ENCODE assay signal across 24 mouse cellular contexts in the genomic region with DNA sequence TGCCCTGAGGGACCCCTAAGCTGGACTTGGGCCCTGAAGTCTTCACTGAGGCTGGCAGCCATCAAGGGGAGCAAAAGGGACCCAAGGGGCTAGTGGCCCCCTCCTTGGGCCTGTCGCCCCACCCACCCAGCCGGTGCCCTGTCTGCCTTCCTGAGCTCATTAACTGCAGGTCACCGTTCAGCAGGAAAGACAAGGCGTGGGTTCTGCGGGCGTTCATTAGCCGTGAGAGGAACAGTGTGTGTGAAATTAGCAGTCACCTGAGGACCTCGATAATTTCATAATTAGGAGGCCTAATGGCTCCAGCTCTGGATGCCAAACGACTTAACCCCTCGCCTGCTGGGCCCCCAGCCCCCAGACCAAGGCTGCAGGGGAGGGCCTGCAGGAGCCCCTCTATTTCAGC. TPM values are rescaled to one million over a fixed set of nuclear protein-coding genes. Genes with fewer than 3 reads are reported as not detected.
DNase-seq lines count a peak whose midpoint lies in the region; ATAC-seq and TF ChIP-seq lines count a peak whose summit lies in the region.
"Had no signal": no experiment of that assay in that cellular context is flagged by ENCODE, and none has a peak within 500 bp of the region (broad histone marks: within the 10 kb centered on the region; RNA-seq: fewer than 3 reads in every experiment).

No protein-coding gene starts in this region.

- H3K36me3 ChIP-seq in hindbrain, embryonic 12.5 days, result no peaks in the 10 kb centered on the region
- H3K36me3 ChIP-seq in hindbrain, postnatal 0 days (ENCODE audit: insufficient read depth, low read length), result no peaks in the 10 kb centered on the region
- H3K36me3 ChIP-seq in embryonic facial prominence, embryonic 15.5 days, result no peaks in the 10 kb centered on the region
- H3K36me3 ChIP-seq in forebrain, postnatal 0 days (ENCODE audit: insufficient read depth), result 0 out of 2 replicates have a peak, but pooled peaks cover 3% of the 10 kb centered on the region
- no peaks in the 10 kb centered on the region for H3K36me3 ChIP-seq in midbrain, embryonic 15.5 days (replicated peaks)
- H3K36me3 ChIP-seq: embryonic facial prominence, embryonic 13.5 days; heart, embryonic 13.5 days had no signal

- H3K4me3 ChIP-seq in hindbrain, embryonic 12.5 days, result no peak overlapping the region
- no peak overlapping the region for H3K4me3 ChIP-seq in hindbrain, postnatal 0 days (ENCODE audit: low read length)
- no peak overlapping the region for H3K4me3 ChIP-seq in embryonic facial prominence, embryonic 15.5 days (replicated peaks)
- H3K4me3 ChIP-seq in forebrain, postnatal 0 days (ENCODE audit: low read depth, low read length), result no peak overlapping the region
- H3K4me3 ChIP-seq in midbrain, embryonic 15.5 days, result no peak overlapping the region
- H3K4me3 ChIP-seq: embryonic facial prominence, embryonic 13.5 days; gastrocnemius, adult 2 months; heart, embryonic 13.5 days had no signal

- no peak overlapping the region for H3K4me2 ChIP-seq in hindbrain, embryonic 12.5 days (replicated peaks)
- H3K4me2 ChIP-seq in hindbrain, postnatal 0 days (ENCODE audit: low read depth, low read length), result no peak overlapping the region
- H3K4me2 ChIP-seq in embryonic facial prominence, embryonic 15.5 days (replicated peaks), result no peak overlapping the region
- no peak overlapping the region for H3K4me2 ChIP-seq in forebrain, postnatal 0 days (ENCODE audit: low read depth)
- H3K4me2 ChIP-seq in midbrain, embryonic 15.5 days, result no peak overlapping the region
- H3K4me2 ChIP-seq: embryonic facial prominence, embryonic 13.5 days; heart, embryonic 13.5 days; liver, embryonic 11.5 days; lung, embryonic 14.5 days had no signal

- 23% methylated on average over 10 of the region's 10 CpGs for WGBS in hindbrain, embryonic 12.5 days
- WGBS in hindbrain, postnatal 0 days, result 29% methylated on average over 10 of the region's 10 CpGs
- 24% methylated on average over 10 of the region's 10 CpGs for WGBS in embryonic facial prominence, embryonic 15.5 days
- WGBS in forebrain, postnatal 0 days, result 11% methylated on average over 10 of the region's 10 CpGs
- 20% methylated on average over 10 of the region's 10 CpGs for WGBS in midbrain, embryonic 15.5 days

- no peak for ATAC-seq in hindbrain, embryonic 12.5 days (ENCODE audit: low FRiP score)
- ATAC-seq in hindbrain, postnatal 0 days, result no peak
- ATAC-seq in embryonic facial prominence, embryonic 15.5 days (ENCODE audit: insufficient number of reproducible peaks, low FRiP score, low TSS enrichment, low read depth), result no peak
- no peak for ATAC-seq in forebrain, postnatal 0 days
- ATAC-seq in midbrain, embryonic 15.5 days (replicated peaks), result no peak

- peaks cover 67% of the 10 kb centered on the region for H3K27me3 ChIP-seq in hindbrain, embryonic 12.5 days
- no peaks in the 10 kb centered on the region for H3K27me3 ChIP-seq in hindbrain, postnatal 0 days (ENCODE audit: insufficient read depth, low read length)
- H3K27me3 ChIP-seq in embryonic facial prominence, embryonic 15.5 days, result peaks cover 40% of the 10 kb centered on the region
- H3K27me3 ChIP-seq in forebrain, postnatal 0 days (ENCODE audit: insufficient read depth, low read length), result no peaks in the 10 kb centered on the region
- peaks cover 6% of the 10 kb centered on the region for H3K27me3 ChIP-seq in midbrain, embryonic 15.5 days (replicated peaks)

- no peaks in the 10 kb centered on the region for H3K9me3 ChIP-seq in hindbrain, embryonic 12.5 days (replicated peaks)
- H3K9me3 ChIP-seq in hindbrain, postnatal 0 days (ENCODE audit: low read length), result no peaks in the 10 kb centered on the region
- no peaks in the 10 kb centered on the region for H3K9me3 ChIP-seq in embryonic facial prominence, embryonic 15.5 days (replicated peaks)
- no peaks in the 10 kb centered on the region for H3K9me3 ChIP-seq in forebrain, postnatal 0 days (ENCODE audit: low read length)
- H3K9me3 ChIP-seq in midbrain, embryonic 15.5 days, result no peaks in the 10 kb centered on the region
- H3K9me3 ChIP-seq: embryonic facial prominence, embryonic 13.5 days; heart, embryonic 13.5 days had no signal

- H3K9ac ChIP-seq in hindbrain, embryonic 12.5 days, result no peak overlapping the region
- H3K9ac ChIP-seq in hindbrain, postnatal 0 days (replicated peaks; ENCODE audit: low read length), result no peak overlapping the region
- no peak overlapping the region for H3K9ac ChIP-seq in embryonic facial prominence, embryonic 15.5 days
- H3K9ac ChIP-seq in forebrain, postnatal 0 days, result no peak overlapping the region
- H3K9ac ChIP-seq in midbrain, embryonic 15.5 days, result no peak overlapping the region
- H3K9ac ChIP-seq: embryonic facial prominence, embryonic 13.5 days; heart, embryonic 13.5 days; lung, embryonic 14.5 days had no signal

- no peak for DNase-seq in hindbrain, postnatal 0 days (ENCODE audit: low spot score)
- DNase-seq in forebrain, postnatal 0 days, result no peak
- DNase-seq in B cell, adult 2 months, result no peak
- no peak for DNase-seq in adrenal gland, adult 8-10 months
- no peak for DNase-seq in adrenal gland, adult (ENCODE audit: inconsistent age in 2 of 2, low spot score in 1 of 2)
- DNase-seq: adrenal gland, postnatal 10 days; cerebellum, adult 2 months; gastrocnemius, adult 2 months; heart, adult 11 months; heart, postnatal 36 days; kidney, adult 18-20 months; kidney, postnatal 4 days; left cerebral cortex, postnatal 4 days; lung, embryonic 14.5 days; thymus, postnatal 4 days had no signal

- H3K27ac ChIP-seq in hindbrain, embryonic 12.5 days, result peak overlapping the region; percentile 26; the same call in 1 of the 2 replicates
- H3K27ac ChIP-seq in hindbrain, postnatal 0 days, result no peak overlapping the region
- 0 out of 2 replicates have a peak overlapping the region, but pooled peaks have one; percentile 39 for H3K27ac ChIP-seq in embryonic facial prominence, embryonic 15.5 days (replicated peaks)
- peak overlapping the region; percentile 79; the same call in 1 of the 2 replicates for H3K27ac ChIP-seq in forebrain, postnatal 0 days (ENCODE audit: low read depth, low read length)
- H3K27ac ChIP-seq in midbrain, embryonic 15.5 days, result peak overlapping the region; percentile 54; the same call in 1 of the 2 replicates
- H3K27ac ChIP-seq: gastrocnemius, adult 2 months; heart, embryonic 13.5 days; macrophage had no signal

- TF ChIP-seq CTCF in hindbrain, postnatal 0 days (IDR thresholded peaks at IDR 0.05; ENCODE audit: low read depth), result no peak
- no peak for TF ChIP-seq CTCF in forebrain, postnatal 0 days (IDR thresholded peaks at IDR 0.05; ENCODE audit: low read depth)

- H3K4me1 ChIP-seq in hindbrain, embryonic 12.5 days, result peaks cover 43% of the 10 kb centered on the region
- H3K4me1 ChIP-seq in hindbrain, postnatal 0 days (ENCODE audit: insufficient read depth, low read length), result peaks cover 28% of the 10 kb centered on the region
- peaks cover 44% of the 10 kb centered on the region for H3K4me1 ChIP-seq in embryonic facial prominence, embryonic 15.5 days
- H3K4me1 ChIP-seq in forebrain, postnatal 0 days (ENCODE audit: insufficient read depth), result peaks cover 40% of the 10 kb centered on the region
- H3K4me1 ChIP-seq in midbrain, embryonic 15.5 days, result peaks cover 51% of the 10 kb centered on the region

RNA-seq across cellular contexts. Expression of a gene that starts 24.9 kb away (rescaled TPM):
- polyA plus RNA-seq in hindbrain, embryonic 12.5 days (2016; fragmentation: Nextera tagmentation; extraction: Ambion mirVana), result 0.48 and 0.90 TPM in 2 replicates
- total RNA-seq in hindbrain, postnatal 0 days (2014; rRNA removed), result 23.8 and 25.1 TPM in 2 replicates
- polyA plus RNA-seq in hindbrain, postnatal 0 days (2015; fragmentation: Nextera tagmentation; extraction: Ambion mirVana), result 1.2 and 1.3 TPM in 2 replicates
- 0.95 and 1.0 TPM in 2 replicates for polyA plus RNA-seq in embryonic facial prominence, embryonic 15.5 days (2015; fragmentation: Nextera tagmentation; extraction: Ambion mirVana)
- 40.8 and 44.0 TPM in 2 replicates for total RNA-seq in forebrain, postnatal 0 days (2014; rRNA removed)
- polyA plus RNA-seq in forebrain, postnatal 0 days (2015; fragmentation: Nextera tagmentation; extraction: Ambion mirVana), result 3.5 and 3.6 TPM in 2 replicates
- 1.2 and 1.3 TPM in 2 replicates for polyA plus RNA-seq in midbrain, embryonic 15.5 days (2015; fragmentation: Nextera tagmentation; extraction: Ambion mirVana)
- 1 to 10 TPM in 2 of 4 experiments, under 1 TPM in 2; 0.90 to 1.6 (median 1.1) TPM for total RNA-seq in adrenal gland, adult 8-10 months (2022)
- total RNA-seq: CH12.LX; monocyte, adult 5-6 weeks had no signal
- polyA plus RNA-seq: heart, embryonic 13.5 days; macrophage had no signal
